Mouse (Mus musculus): ENCODE results near the gene Cfap99.

Cfap99 gene

DNA sequence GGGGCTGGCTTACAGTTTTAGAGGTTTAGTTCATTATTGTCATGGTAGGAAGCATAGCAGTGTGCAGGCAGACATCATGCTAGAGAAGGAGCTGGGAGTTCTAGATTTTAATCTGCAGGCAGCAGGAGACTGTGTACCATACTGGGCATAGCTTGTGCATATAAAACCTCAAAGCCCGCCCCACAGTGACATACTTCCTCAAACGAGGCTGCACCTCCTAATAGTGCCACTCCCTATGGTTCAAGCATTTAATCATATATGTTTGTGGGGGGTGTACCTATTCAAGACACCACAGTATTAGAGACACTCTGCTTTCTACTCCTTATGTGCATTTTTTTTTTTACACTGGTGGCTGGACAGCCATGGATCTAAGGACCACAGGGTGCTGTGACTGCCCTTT, 41.7 kb downstream of the Cfap99 start:
- no peak for DNase-seq (ENCODE audit: low spot score in 2 of 2)

DNA sequence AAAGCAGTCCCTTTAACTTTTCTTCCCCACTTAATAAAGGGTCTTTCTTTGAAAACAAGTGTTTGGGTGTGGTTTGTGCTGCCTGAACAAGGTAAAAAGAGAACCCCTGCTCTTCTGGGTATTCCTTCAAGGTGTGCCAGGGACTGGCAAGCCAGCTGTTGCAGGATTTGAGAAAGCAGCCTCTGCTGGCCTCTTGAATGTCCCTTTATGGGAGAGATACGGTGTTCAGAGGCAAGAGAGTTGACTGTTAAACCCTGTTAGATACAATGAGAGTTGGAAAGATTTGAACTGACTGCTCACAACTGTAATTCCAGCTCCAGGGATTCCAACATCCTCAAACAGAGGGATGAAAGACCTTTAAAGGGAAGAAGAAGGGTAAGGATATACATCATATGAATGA, 45.7 kb downstream of the Cfap99 start:
- DNase-seq (ENCODE audit: low spot score in 2 of 2): no peak

DNA sequence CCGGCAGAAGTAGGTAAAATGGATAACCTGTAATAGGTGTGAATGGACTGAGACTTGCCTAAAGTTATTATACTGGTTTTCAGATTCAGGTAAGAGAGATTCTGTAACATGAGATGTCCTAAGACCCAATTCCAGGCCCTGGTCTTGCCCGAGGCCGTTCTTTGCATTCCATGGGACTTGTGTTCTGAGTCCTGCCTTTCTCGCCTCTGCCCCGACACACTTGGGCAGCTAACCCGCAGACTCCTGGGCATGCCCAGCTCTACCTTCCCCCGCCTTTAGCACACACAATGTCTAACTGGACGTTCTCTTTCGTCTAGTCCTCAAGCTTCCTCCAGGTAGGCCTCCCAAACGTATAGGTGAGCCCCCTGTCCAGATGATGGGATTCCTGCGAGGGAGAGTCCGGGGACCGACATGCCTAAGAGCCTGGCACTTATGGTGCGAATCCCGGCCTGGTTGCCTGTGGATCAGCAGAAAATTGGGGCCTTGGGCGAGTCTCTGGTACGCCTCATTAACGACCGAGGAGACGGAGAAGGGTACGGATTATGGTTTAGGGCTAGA, 47.2 kb downstream of the Cfap99 start:
- no peak for DNase-seq (ENCODE audit: low spot score in 2 of 2)

DNA sequence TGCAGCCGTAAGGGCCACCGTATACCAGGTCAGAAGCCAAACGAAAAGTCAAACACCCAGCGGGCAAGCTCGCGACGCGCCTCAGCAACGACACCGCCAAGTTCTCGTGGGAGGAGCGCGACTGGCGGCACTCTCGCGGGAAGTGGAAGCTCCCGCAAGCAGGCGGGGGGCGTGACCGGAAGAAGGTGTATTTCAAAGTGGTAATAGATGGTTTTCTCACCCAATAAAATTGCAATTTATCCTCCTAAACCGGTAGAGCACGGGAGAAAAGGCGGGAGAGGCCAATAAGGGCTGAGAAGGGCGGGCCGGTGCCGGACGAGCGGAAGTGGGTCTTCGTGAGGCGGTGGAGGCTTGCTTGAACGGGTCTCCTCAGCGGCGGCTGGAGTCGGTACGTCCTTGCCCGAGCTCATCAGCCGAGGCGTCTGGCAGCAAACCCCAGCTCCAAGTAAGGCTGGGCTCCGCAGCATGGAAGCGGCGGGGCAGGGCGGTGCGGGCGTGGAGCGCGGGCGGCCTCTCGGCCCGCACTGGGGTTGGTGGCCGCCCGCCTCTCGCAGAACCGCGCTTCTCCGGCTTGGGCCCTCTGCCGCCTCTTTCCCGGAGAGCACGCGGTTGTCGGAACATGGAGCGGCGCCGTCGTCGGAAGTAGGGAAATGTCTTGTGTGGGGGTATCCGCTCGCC, 47.8 kb downstream of the Cfap99 start, which contains the start of gene Rnf4:
Rnf4 (plus strand) TSS at position 193 of the 678 bp plus-strand sequence.
- DNase-seq (ENCODE audit: low spot score in 2 of 2): peak; percentile 97 to 98

DNA sequence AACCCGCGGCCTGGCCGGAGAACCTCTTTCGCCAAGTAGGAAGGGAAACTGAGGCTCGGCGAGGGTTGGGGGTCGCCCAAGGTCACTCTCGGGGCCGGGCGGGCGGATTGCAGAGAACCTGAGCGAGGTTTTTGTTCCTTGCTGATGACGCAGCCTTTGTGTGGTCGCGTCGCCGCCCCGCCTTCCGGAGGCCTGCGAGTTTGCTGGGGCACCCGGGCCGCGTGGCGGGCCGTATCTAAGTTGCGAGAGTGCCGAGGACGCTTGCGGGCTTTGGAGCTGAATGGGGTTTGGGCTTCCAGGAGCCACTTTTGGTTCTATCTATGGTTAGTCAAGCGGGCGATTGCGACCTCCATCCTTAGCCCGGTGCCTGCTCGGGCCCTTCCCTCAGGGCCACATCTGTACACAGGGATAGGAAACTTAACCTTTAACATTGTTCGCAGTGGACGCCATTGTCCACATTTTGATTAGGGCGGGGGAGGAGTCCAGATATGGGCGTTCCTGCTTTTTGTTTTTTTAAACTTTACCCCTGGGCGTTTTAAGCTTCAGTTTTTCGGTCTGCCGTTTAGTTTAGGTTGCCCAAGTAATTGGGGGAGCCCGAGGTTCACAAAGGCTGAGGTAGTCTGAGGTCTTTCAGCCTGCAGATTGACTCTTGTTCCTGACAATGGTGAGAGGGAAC, 48.5 kb downstream of the Cfap99 start:
- DNase-seq (ENCODE audit: low spot score in 2 of 2): peak; percentile 44 to 58

DNA sequence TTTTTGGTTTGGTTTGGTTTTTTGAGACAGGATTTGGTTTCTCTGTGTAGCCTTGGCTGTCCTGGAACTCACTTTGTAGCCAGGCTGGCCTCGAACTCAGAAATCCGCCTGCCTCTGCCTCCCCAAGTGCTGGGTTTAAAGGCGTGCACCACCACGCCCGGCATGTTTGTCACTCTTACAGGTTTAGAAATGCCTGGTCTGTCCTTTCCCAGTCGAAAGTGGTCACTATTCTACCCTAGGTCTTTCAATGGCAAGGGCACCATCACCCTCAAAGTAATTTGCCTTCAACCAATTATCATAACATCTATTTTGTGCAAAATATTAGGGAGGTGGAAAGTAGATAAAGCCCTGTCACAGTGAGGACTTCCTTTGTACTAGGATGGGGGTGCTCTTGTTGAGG, 51.8 kb downstream of the Cfap99 start:
- no peak for DNase-seq (ENCODE audit: low spot score in 2 of 2)

DNA sequence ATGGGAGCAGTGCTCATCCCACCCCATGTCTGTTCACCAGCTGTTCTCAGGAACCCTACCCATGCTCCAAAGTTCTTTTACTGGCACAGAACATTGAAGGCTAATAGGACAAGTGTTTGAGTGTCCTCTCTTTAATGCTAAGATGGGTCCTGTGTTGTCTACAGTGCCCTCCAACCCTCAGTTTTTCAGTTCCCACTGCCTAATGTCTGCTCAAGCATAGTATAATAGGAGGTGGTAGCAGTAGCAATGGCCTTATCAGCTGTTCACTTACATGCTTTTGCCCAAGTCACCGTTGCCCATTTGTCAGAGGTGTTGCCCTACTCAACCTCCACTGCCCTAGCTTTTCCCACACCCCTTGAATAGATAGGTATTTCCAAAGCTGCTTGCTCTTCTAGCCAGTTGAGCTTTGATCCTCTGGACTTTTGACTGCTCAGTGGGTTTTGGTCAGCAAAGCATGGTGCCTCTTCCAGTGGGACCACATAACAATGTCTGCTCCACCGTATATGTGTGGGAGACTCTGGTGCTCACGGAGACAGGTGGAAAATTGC, 63.8 kb downstream of the Cfap99 start:
- no peak for DNase-seq (ENCODE audit: low spot score in 2 of 2)

DNA sequence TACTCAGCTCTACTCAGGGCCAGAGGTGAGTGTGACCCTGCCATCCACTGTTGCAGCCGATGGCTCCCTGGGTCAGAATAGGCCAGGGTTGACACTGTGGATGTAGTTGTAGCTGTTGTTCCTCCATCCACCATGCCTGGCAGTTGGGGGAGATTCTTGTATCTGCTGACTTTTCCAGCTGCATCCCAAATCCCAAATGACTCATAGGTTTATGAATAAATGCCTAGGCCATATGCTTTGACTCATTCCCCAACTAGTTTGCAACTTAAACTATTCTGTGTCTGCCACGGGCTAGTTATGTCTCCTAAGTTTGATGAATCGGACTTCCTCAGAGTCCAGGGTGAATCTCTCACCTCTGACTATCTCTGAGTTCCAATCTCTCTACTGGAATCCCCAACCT, 71.9 kb downstream of the Cfap99 start:
- no peak for DNase-seq (ENCODE audit: low spot score in 2 of 2)

DNA sequence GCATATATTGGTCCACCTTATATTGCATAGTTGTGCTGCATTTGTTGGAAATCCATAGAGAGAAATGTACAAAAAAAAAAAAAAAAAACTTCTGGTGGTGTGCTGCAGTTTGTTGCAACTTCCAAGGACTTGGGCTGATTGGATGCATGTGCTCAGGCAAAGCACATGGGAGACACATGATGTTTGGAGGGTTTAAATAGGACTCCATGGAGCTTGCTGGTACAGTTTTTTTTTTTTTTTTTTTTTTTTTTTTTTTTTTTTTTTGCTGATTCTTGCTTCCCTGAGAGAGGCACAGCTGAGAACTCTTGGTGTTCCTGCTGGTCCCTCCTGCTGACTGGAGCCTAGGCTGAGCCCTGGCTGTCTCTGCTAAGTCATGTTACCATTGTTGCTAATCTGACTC, 74.7 kb downstream of the Cfap99 start:
- DNase-seq (ENCODE audit: low spot score in 2 of 2): no peak

DNA sequence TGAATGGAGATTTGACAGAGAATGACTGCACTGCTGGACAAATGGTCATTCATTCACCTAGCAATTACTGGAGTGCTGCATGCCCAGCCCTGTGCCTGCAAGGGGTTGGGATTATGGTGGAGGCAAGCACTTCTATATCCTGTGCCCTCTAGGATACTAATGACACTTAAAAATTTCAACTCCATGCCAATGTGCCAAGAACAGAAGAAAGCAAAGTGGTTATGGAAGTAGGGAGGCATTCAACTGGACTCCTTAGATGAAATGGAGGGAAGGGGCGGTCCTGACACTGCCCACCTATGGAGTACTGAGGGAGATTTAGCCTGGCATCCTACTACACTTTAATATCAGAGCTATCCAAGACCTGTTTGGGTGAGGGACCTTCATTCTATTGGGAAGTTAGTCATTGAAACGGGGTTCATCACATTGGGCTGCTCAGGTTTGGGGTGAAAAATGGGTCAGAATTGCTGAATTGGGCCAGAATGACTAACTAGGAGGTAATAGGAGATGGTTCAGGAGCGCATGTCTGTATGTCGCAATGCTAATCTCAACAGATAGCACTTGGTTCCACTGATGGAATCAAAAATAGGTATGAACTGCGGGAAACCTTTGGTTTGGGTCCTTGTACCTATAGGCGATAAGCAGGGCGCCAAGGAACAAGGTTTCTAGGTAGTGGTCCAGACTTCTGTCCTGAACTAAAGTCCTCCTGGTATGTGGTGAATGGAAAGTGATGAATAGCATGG, 80.3 kb downstream of the Cfap99 start:
- no peak for DNase-seq (ENCODE audit: low spot score in 2 of 2)

DNA sequence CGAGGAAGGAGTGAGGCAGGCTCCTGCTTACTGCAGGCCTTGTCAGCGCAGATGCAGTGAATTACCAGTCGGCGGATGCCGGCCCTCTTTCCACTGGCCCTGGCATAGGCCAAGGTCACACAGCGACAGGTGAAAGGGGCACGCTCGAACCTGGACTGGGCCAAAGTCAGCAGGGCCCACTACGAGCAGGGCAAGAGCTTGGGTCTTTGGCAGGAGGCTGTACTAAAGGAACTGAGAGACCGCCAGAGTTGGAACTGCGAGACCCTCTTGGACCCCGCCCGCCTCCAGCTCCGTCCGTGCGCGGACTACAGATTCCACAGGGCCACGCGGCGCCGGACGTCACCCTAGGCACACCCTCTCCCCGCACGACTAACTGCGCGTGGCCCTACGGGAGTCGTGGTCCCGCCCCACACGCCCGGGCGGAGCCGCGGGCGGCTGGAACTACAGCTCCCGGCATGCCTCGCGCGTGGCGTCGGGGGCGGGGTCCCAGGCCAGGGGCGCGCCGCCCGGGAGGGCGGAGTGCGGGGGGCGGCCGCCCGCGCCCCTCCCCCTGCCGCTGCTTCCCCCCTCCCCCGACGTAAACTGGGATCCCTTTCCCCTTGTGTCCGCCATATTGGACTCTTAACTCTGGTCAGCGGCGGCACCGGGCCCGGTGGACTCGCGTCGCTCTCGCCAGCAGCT, 81.1 kb downstream of the Cfap99 start, which contains the start of gene Fam193a:
Fam193a (plus strand) TSS at position 593 of the 681 bp plus-strand sequence.
- peak; percentile 95 to 96 for DNase-seq (ENCODE audit: low spot score in 2 of 2)

DNA sequence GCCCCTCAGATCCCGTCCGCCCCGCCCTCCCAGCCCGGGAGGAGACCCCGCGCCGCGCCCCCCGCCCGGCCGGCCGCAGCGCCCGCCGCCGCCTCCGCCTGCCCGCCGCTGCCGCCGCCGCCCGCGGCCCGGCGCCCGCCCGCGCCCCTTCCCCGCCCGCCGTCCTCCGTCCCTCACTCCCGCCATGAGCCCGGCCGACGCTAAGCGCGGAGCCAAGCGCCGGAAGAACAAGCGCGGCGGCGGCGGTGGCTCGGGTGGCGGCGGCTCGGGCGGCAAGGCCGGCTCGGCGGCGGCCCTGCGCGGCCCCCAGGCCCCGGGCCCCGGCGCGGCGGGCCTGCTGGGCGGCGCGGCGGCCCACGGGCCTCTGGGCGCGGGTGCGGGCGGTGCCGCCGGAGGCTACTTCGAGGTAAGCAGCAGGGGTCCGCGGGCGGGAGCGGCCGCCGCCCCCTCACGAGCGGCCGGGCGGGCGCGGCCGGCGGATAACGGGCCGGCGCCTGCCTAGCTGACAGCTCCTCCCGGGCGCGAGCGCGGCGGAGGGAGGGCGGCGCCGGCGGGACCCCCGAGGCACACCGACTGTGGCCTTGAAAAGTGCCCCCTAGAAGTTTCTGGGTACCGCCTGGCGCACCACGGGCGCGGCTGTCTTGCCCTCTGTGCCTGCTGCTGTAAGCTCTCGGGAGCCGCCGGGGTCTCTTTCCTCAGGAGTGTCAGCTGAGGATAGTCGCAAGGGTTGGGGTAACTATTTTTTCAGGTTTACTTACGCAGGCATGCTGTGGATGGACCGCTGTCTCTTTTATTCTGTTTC, 81.8 kb downstream of the Cfap99 start:
- DNase-seq (ENCODE audit: low spot score in 2 of 2): peak; percentile 16 to 28

DNA sequence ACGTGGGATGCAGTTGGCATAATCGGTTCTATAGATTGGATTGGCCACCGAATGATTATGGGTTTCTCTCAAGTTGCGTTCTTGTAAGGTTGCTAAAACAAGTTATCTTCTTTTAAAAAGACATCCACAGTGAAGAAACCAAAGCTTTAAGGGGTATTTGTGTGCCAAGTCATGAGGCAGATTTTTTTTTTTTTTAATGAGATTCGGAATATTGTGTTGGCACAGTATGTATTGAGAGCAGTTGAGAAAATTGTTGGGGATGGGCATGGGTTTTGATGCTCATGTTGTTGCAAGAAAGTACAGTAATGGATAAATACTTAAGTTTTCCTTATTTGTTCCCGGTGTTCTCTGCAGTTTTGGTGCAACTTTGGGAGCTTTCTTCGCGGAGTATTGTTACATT, 82.4 kb downstream of the Cfap99 start:
- DNase-seq (ENCODE audit: low spot score in 2 of 2): no peak

DNA sequence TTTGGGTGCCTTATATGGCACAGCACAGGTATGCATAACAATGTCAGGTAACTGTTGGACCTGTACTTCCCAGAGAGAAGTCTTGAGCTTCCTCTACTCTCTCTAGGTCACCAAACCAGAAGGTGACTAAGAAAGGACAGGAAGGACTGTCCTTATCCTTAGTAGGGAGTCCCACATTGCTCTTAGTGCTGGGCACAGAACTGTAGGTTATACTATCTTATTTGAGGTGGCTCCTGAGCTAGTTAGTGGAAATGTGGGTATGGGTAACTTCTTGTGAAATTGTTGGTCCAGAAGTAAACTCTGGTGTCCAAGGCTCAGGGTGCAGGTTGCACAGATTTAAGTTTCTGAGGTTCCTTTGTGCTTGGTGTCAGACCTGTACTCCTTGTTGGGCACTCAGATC, 83.7 kb downstream of the Cfap99 start:
- no peak for DNase-seq (ENCODE audit: low spot score in 2 of 2)

DNA sequence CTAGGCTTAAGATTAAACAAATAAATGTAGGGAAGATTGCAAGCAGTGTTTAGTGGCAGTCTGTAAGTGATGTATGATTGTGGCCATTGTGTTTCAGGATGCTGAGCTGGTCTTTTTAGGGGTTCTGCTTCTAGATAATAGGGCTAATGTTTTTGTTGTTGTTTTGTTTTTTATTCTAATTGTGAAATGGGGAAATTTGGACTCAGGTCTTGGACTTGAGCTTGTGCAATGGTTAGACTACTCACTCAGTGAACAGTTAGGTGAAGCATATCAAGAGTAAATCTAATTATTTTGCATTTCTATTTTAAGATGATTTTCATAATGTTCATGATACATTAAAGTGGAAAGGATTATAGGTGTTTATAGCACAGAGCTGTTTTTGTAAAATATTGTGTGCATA, 84.1 kb downstream of the Cfap99 start:
- no peak for DNase-seq (ENCODE audit: low spot score in 2 of 2)

Data from urinary bladder, postnatal 36 days (tissue).